Comparison of ENCODE assay signal across 13 mouse cellular contexts in genomic region chr11:113334444-113334881, GRCm38 (mm10).
DNase-seq lines count a peak whose midpoint lies in the region; ATAC-seq lines count a peak whose summit lies in the region.
"Had no signal": no experiment of that assay in that cellular context is flagged by ENCODE, and none has a peak within 500 bp of the region (broad histone marks: within the 10 kb centered on the region; RNA-seq: fewer than 3 reads in every experiment).

No protein-coding gene starts in this region.

- peak; percentile 4 for DNase-seq in CD4-positive, CD25-positive, alpha-beta regulatory T cell, adult 2 months (ENCODE audit: low read depth, low spot score)
- DNase-seq in kidney, postnatal 10 days: no peak
- DNase-seq in brain, adult 2 months (ENCODE audit: low read depth, low spot score): peak; percentile 63
- DNase-seq in lung, postnatal 36 days: peak; percentile 57
- DNase-seq in cerebellum, postnatal 14 days: no peak
- no peak for DNase-seq in heart, adult 18-20 months
- DNase-seq: adrenal gland, postnatal 36 days; cerebellum, adult 8-10 months; lung, embryonic 14.5 days; retina, postnatal 1 day; thymus, postnatal 4 days had no signal

- no peak overlapping the region for H3K4me2 ChIP-seq in kidney, embryonic 16.5 days (replicated peaks; ENCODE audit: low read depth, low read length)
- H3K4me2 ChIP-seq: lung, embryonic 14.5 days had no signal

- WGBS in kidney, embryonic 16.5 days: 36% methylated on average over 5 of the region's 5 CpGs

- no peak overlapping the region for H3K27ac ChIP-seq in kidney, embryonic 16.5 days (ENCODE audit: low read length)

- H3K4me3 ChIP-seq in kidney, embryonic 16.5 days (ENCODE audit: low read length): no peak overlapping the region

- H3K9ac ChIP-seq in kidney, embryonic 16.5 days (replicated peaks; ENCODE audit: low read length): no peak overlapping the region
- H3K9ac ChIP-seq: lung, embryonic 14.5 days had no signal

- H3K27me3 ChIP-seq in kidney, embryonic 16.5 days (ENCODE audit: insufficient read depth, low read length): no peaks in the 10 kb centered on the region

- H3K9me3 ChIP-seq in kidney, embryonic 16.5 days (ENCODE audit: low read length): no peaks in the 10 kb centered on the region

- no peaks in the 10 kb centered on the region for H3K36me3 ChIP-seq in kidney, embryonic 16.5 days (ENCODE audit: insufficient read depth, low read length)

- H3K4me1 ChIP-seq in kidney, embryonic 16.5 days (ENCODE audit: insufficient read depth, low read length): 0 out of 2 replicates have a peak, but pooled peaks cover 4% of the 10 kb centered on the region

- no peak for ATAC-seq in CD4-positive, CD25-positive, alpha-beta regulatory T cell, adult 4 months
- peak; percentile 28; the same call in 1 of the 2 replicates for ATAC-seq in kidney, embryonic 16.5 days (ENCODE audit: low FRiP score, low TSS enrichment)

Comparison
In these comparisons a context has a peak if more than half of its experiments do, and no peak if none do; other contexts are left out.
1. DNase-seq: peak in CD4-positive, CD25-positive, alpha-beta regulatory T cell, adult 2 months (single experiment), brain, adult 2 months (single experiment) and lung, postnatal 36 days (single experiment); none in kidney, postnatal 10 days (single experiment), cerebellum, postnatal 14 days (0 of 2) and heart, adult 18-20 months (0 of 2).